Mouse (Mus musculus): Measurements from ENCODE around the gene Dexi.

Gene Dexi

GRCm38 (mm10) chr16:10454583-10454974, 88.3 kb downstream of the Dexi start:
- DNase-seq (ENCODE audit: low spot score): no peak

GRCm38 (mm10) chr16:10453872-10454582, 88.8 kb downstream of the Dexi start:
- DNase-seq (ENCODE audit: low spot score): no peak
